ENCODE assay signal across 8 mouse cellular contexts in the genomic region with DNA sequence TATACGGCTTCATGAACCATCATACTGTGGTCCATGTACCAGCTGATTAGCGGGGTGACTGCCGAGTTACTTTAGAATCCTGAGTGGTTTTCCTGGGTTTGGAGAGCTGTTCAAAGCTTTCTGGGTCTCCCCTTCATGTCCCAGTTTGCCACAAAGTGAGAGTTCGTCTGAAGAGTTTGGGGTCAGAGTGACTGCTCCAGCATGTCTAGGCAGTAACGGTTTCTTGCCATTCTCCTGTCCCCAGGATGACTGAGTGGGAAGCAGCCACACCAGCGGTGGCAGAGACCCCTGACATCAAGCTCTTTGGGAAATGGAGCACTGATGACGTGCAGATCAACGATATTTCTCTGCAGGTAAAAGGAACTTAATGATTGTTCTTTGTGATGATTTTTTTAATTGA. TPM values are rescaled to one million over a fixed set of nuclear protein-coding genes. Genes with fewer than 3 reads are reported as not detected.
DNase-seq lines count a peak whose midpoint lies in the region; ATAC-seq and TF ChIP-seq lines count a peak whose summit lies in the region.

No protein-coding gene starts in this region.

- 2% methylated on average over 8 of the region's 8 CpGs for WGBS in heart, postnatal 0 days
- WGBS in hindbrain, embryonic 10.5 days, result 4% methylated on average over 8 of the region's 8 CpGs
- 4% methylated on average over 8 of the region's 8 CpGs for WGBS in midbrain, embryonic 11.5 days

- intact Hi-C loops in heart, postnatal 36 days (cut with DNase I), result loop anchor here (1.0 to 2.0 kb wide), 3 partner anchors 25 to 56 kb away; partner anchors contain the start of gene Zscan22

- TF ChIP-seq CTCF in heart, postnatal 0 days (IDR thresholded peaks at IDR 0.05; ENCODE audit: low read depth), result no peak
- TF ChIP-seq CTCF in MEL (IDR thresholded peaks at IDR 0.05 in 2 of 3, conservative IDR thresholded peaks at IDR 0.05 in 1 of 3; ENCODE audit: control insufficient read depth in 1 of 3, insufficient read depth in 1 of 3, low read depth in 2 of 3, low read length in 3 of 3, poor library complexity in 1 of 3, severe bottlenecking in 1 of 3), result no peak

- no peaks in the 10 kb centered on the region for H3K27me3 ChIP-seq in heart, postnatal 0 days (ENCODE audit: control insufficient read depth, insufficient read depth, low read length)
- no peaks in the 10 kb centered on the region for H3K27me3 ChIP-seq in MEL (ENCODE audit: control insufficient read depth in 1 of 2, insufficient read depth in 2 of 2, low read length in 2 of 2)
- H3K27me3 ChIP-seq in hindbrain, embryonic 10.5 days (ENCODE audit: insufficient read depth, poor library complexity, severe bottlenecking), result peaks cover 29% of the 10 kb centered on the region
- peaks cover 9% of the 10 kb centered on the region for H3K27me3 ChIP-seq in midbrain, embryonic 11.5 days (ENCODE audit: control insufficient read depth, insufficient read depth, low read length)

- no peaks in the 10 kb centered on the region for H3K9me3 ChIP-seq in heart, postnatal 0 days (replicated peaks; ENCODE audit: control insufficient read depth, low read length)
- H3K9me3 ChIP-seq in MEL (replicated peaks; ENCODE audit: insufficient read depth, low read length), result no peaks in the 10 kb centered on the region
- 0 out of 2 replicates have a peak, but pooled peaks cover under 1% of the 10 kb centered on the region for H3K9me3 ChIP-seq in hindbrain, embryonic 10.5 days
- H3K9me3 ChIP-seq in midbrain, embryonic 11.5 days (ENCODE audit: control insufficient read depth, low read length), result no peaks in the 10 kb centered on the region

- no peak for TF ChIP-seq RAD21 in MEL (IDR thresholded peaks at IDR 0.05; ENCODE audit: low read depth, low read length)

- no peak for TF ChIP-seq EP300 in heart, postnatal 0 days (IDR thresholded peaks at IDR 0.05; ENCODE audit: low read depth)
- TF ChIP-seq EP300 in MEL (IDR thresholded peaks at IDR 0.05; ENCODE audit: low read depth in 1 of 2, low read length in 2 of 2), result no peak

- peak overlapping the region; percentile 90 for H3K4me2 ChIP-seq in heart, postnatal 0 days (ENCODE audit: low read depth, low read length)
- H3K4me2 ChIP-seq in midbrain, embryonic 11.5 days, result peak overlapping the region; percentile 98

- no peak for ATAC-seq in heart, postnatal 0 days (ENCODE audit: insufficient read depth, low read depth)
- no peak for ATAC-seq in midbrain, embryonic 11.5 days (ENCODE audit: low FRiP score)

- H3K4me1 ChIP-seq in heart, postnatal 0 days (ENCODE audit: control insufficient read depth, insufficient read depth), result peaks cover 11% of the 10 kb centered on the region
- peaks cover 0 to 10% of the 10 kb centered on the region in 2 experiments; a peak in 1 of 4 replicates for H3K4me1 ChIP-seq in MEL (ENCODE audit: control insufficient read depth in 1 of 2, insufficient read depth in 2 of 2, low read length in 2 of 2)
- H3K4me1 ChIP-seq in hindbrain, embryonic 10.5 days (replicated peaks), result peaks cover 19% of the 10 kb centered on the region
- peaks cover 10% of the 10 kb centered on the region for H3K4me1 ChIP-seq in midbrain, embryonic 11.5 days (ENCODE audit: control insufficient read depth, insufficient read depth, low read length)

- no peak for TF ChIP-seq POLR2A in MEL (IDR thresholded peaks at IDR 0.05; ENCODE audit: control insufficient read depth in 1 of 2, insufficient read depth in 1 of 2, low read depth in 1 of 2, low read length in 2 of 2, poor library complexity in 1 of 2)

- peak overlapping the region; percentile 81 for H3K9ac ChIP-seq in heart, postnatal 0 days (replicated peaks; ENCODE audit: low read depth, low read length)
- peak overlapping the region; percentile 93 for H3K9ac ChIP-seq in MEL (ENCODE audit: control insufficient read depth, low read depth, low read length, poor library complexity, severe bottlenecking)
- peak overlapping the region; percentile 95 for H3K9ac ChIP-seq in midbrain, embryonic 11.5 days (ENCODE audit: low read length)

- H3K4me3 ChIP-seq in heart, postnatal 0 days (ENCODE audit: low read depth, low read length), result peak overlapping the region; percentile 79
- H3K4me3 ChIP-seq in MEL (ENCODE audit: control insufficient read depth in 1 of 2, insufficient read depth in 1 of 2, low read depth in 2 of 2, low read length in 2 of 2), result peak overlapping the region; percentile 74 to 82
- peak overlapping the region; percentile 86 for H3K4me3 ChIP-seq in hindbrain, embryonic 10.5 days
- H3K4me3 ChIP-seq in midbrain, embryonic 11.5 days (ENCODE audit: low read depth, low read length), result peak overlapping the region; percentile 92

- peaks cover 28% of the 10 kb centered on the region for H3K79me2 ChIP-seq in MEL (ENCODE audit: control insufficient read depth, insufficient read depth, low read length, poor library complexity)

- peaks cover 44% of the 10 kb centered on the region for H3K36me3 ChIP-seq in heart, postnatal 0 days (replicated peaks; ENCODE audit: control insufficient read depth, insufficient read depth, low read length)
- peaks cover 14 to 18% of the 10 kb centered on the region in 2 experiments for H3K36me3 ChIP-seq in MEL (ENCODE audit: control insufficient read depth in 1 of 2, insufficient read depth in 2 of 2, low read length in 2 of 2)
- H3K36me3 ChIP-seq in hindbrain, embryonic 10.5 days, result peaks cover 46% of the 10 kb centered on the region
- H3K36me3 ChIP-seq in midbrain, embryonic 11.5 days (ENCODE audit: control insufficient read depth, insufficient read depth, low read length), result peaks cover 26% of the 10 kb centered on the region

- DNase-seq in heart, postnatal 0 days (ENCODE audit: low spot score), result no peak
- DNase-seq in heart, postnatal 36 days, result no peak
- no peak for DNase-seq in MEL (ENCODE audit: low read depth, low spot score)
- DNase-seq in hindbrain, embryonic 10.5 days (ENCODE audit: low spot score), result no peak
- DNase-seq in midbrain, embryonic 11.5 days (ENCODE audit: low spot score, missing footprints), result no peak
- no peak for DNase-seq in embryo, embryonic 10.5 days (ENCODE audit: low spot score)
- DNase-seq in embryo, embryonic 9.5 days (ENCODE audit: extremely low spot score), result no peak
- DNase-seq in adrenal gland, adult 2 months, result no peak

- 0 out of 2 replicates have a peak overlapping the region, but pooled peaks have one; percentile 39 for H3K27ac ChIP-seq in heart, postnatal 0 days (ENCODE audit: low read depth)
- H3K27ac ChIP-seq in MEL (ENCODE audit: control insufficient read depth, low read depth, low read length), result peak overlapping the region; percentile 69
- H3K27ac ChIP-seq in hindbrain, embryonic 10.5 days, result peak overlapping the region; percentile 94
- no peak overlapping the region for H3K27ac ChIP-seq in midbrain, embryonic 11.5 days (ENCODE audit: low read depth, low read length)

RNA-seq across cellular contexts. Expression of gene Rps5, which starts 0.6 kb away (rescaled TPM):
- total RNA-seq in heart, postnatal 0 days (2014; rRNA removed; ENCODE audit: low replicate concordance), result 1,775 and 1,995 TPM in 2 replicates
- 431 and 457 TPM in 2 replicates for polyA plus RNA-seq in heart, postnatal 0 days (2015; fragmentation: Nextera tagmentation; extraction: Ambion mirVana)
- total RNA-seq in heart, postnatal 36 days (2021), result 100 to 1,000 TPM; 550 to 562 TPM
- total RNA-seq in MEL (2012; rRNA removed), result 3,873 and 4,196 TPM in 2 replicates
- polyA plus RNA-seq in MEL (2012; ENCODE audit: insufficient read depth in 1 of 2, insufficient read length in 2 of 2, low read depth in 1 of 2, low replicate concordance in 2 of 2, missing spikeins in 1 of 2), result 1,000 to 10,000 TPM in 1 of 2 experiments, 100 to 1,000 TPM in 1; 960 to 2,915 TPM
- 868 and 1,033 TPM in 2 replicates for polyA plus RNA-seq in hindbrain, embryonic 10.5 days (2016; fragmentation: Nextera tagmentation; extraction: Ambion mirVana)
- polyA plus RNA-seq in midbrain, embryonic 11.5 days (2014; fragmentation: Nextera tagmentation; extraction: Ambion mirVana), result 788 and 866 TPM in 2 replicates
- 100 to 1,000 TPM; 950 to 963 TPM for total RNA-seq in adrenal gland, adult 2 months (2021)
- 882 and 918 TPM in 2 replicates for polyA plus RNA-seq in adrenal gland, adult 2 months (2012; rRNA removed)

RNA-seq across cellular contexts. Expression of gene Rnf225, which starts 4.5 kb away (rescaled TPM):
- not detected in 2 replicates for total RNA-seq in heart, postnatal 0 days (2014; rRNA removed; ENCODE audit: low replicate concordance)
- 0.14 and 0.19 TPM in 2 replicates for polyA plus RNA-seq in heart, postnatal 0 days (2015; fragmentation: Nextera tagmentation; extraction: Ambion mirVana)
- total RNA-seq in heart, postnatal 36 days (2021), result under 1 TPM; 0.25 to 0.38 TPM
- 0.89 and 1.0 TPM in 2 replicates for total RNA-seq in MEL (2012; rRNA removed)
- 1 to 10 TPM in 1 of 2 experiments, not detected in 1; 2.3 TPM for polyA plus RNA-seq in MEL (2012; ENCODE audit: insufficient read depth in 1 of 2, insufficient read length in 2 of 2, low read depth in 1 of 2, low replicate concordance in 2 of 2, missing spikeins in 1 of 2)
- 0.62 and 0.77 TPM in 2 replicates for polyA plus RNA-seq in hindbrain, embryonic 10.5 days (2016; fragmentation: Nextera tagmentation; extraction: Ambion mirVana)
- polyA plus RNA-seq in midbrain, embryonic 11.5 days (2014; fragmentation: Nextera tagmentation; extraction: Ambion mirVana), result 0.55 and 0.59 TPM in 2 replicates
- under 1 TPM; 0.12 to 0.28 TPM for total RNA-seq in adrenal gland, adult 2 months (2021)
- polyA plus RNA-seq in adrenal gland, adult 2 months (2012; rRNA removed), result 0.27 and 0.39 TPM in 2 replicates

RNA-seq across cellular contexts. Expression of gene Zscan22, which starts 25.1 kb away (rescaled TPM):
- total RNA-seq in heart, postnatal 0 days (2014; rRNA removed; ENCODE audit: low replicate concordance), result 1.3 and 3.5 TPM in 2 replicates
- polyA plus RNA-seq in heart, postnatal 0 days (2015; fragmentation: Nextera tagmentation; extraction: Ambion mirVana), result 4.4 and 4.6 TPM in 2 replicates
- 1 to 10 TPM; 4.4 to 4.9 TPM for total RNA-seq in heart, postnatal 36 days (2021)
- total RNA-seq in MEL (2012; rRNA removed), result 1.3 and 2.5 TPM in 2 replicates
- polyA plus RNA-seq in MEL (2012; ENCODE audit: insufficient read depth in 1 of 2, insufficient read length in 2 of 2, low read depth in 1 of 2, low replicate concordance in 2 of 2, missing spikeins in 1 of 2), result 1 to 10 TPM in 1 of 2 experiments, not detected in 1; 7.1 TPM
- 14.8 and 18.4 TPM in 2 replicates for polyA plus RNA-seq in hindbrain, embryonic 10.5 days (2016; fragmentation: Nextera tagmentation; extraction: Ambion mirVana)
- 19.6 and 21.7 TPM in 2 replicates for polyA plus RNA-seq in midbrain, embryonic 11.5 days (2014; fragmentation: Nextera tagmentation; extraction: Ambion mirVana)
- 10 to 100 TPM; 12.9 to 13.3 TPM for total RNA-seq in adrenal gland, adult 2 months (2021)
- 7.5 and 7.7 TPM in 2 replicates for polyA plus RNA-seq in adrenal gland, adult 2 months (2012; rRNA removed)

RNA-seq across cellular contexts. Expression of gene Zfp128, which starts 41.8 kb away (rescaled TPM):
- 2.9 and 6.3 TPM in 2 replicates for total RNA-seq in heart, postnatal 0 days (2014; rRNA removed; ENCODE audit: low replicate concordance)
- polyA plus RNA-seq in heart, postnatal 0 days (2015; fragmentation: Nextera tagmentation; extraction: Ambion mirVana), result 2.3 and 3.0 TPM in 2 replicates
- total RNA-seq in heart, postnatal 36 days (2021), result 1 to 10 TPM; 3.0 to 3.6 TPM
- 1.1 TPM in 2 replicates for total RNA-seq in MEL (2012; rRNA removed)
- 1 to 10 TPM in 1 of 2 experiments, not detected in 1; 1.5 TPM for polyA plus RNA-seq in MEL (2012; ENCODE audit: insufficient read depth in 1 of 2, insufficient read length in 2 of 2, low read depth in 1 of 2, low replicate concordance in 2 of 2, missing spikeins in 1 of 2)
- polyA plus RNA-seq in hindbrain, embryonic 10.5 days (2016; fragmentation: Nextera tagmentation; extraction: Ambion mirVana), result 4.7 and 4.9 TPM in 2 replicates
- polyA plus RNA-seq in midbrain, embryonic 11.5 days (2014; fragmentation: Nextera tagmentation; extraction: Ambion mirVana), result 5.3 and 6.3 TPM in 2 replicates
- 1 to 10 TPM; 2.9 to 3.7 TPM for total RNA-seq in adrenal gland, adult 2 months (2021)
- 0.28 and 0.43 TPM in 2 replicates for polyA plus RNA-seq in adrenal gland, adult 2 months (2012; rRNA removed)

RNA-seq across cellular contexts. Expression of gene Zfp324, which starts 42.9 kb away (rescaled TPM):
- total RNA-seq in heart, postnatal 0 days (2014; rRNA removed; ENCODE audit: low replicate concordance), result 2.9 and 10.9 TPM in 2 replicates
- 3.7 and 4.2 TPM in 2 replicates for polyA plus RNA-seq in heart, postnatal 0 days (2015; fragmentation: Nextera tagmentation; extraction: Ambion mirVana)
- 1 to 10 TPM; 2.8 to 3.7 TPM for total RNA-seq in heart, postnatal 36 days (2021)
- 5.9 and 9.9 TPM in 2 replicates for total RNA-seq in MEL (2012; rRNA removed)
- polyA plus RNA-seq in MEL (2012; ENCODE audit: insufficient read depth in 1 of 2, insufficient read length in 2 of 2, low read depth in 1 of 2, low replicate concordance in 2 of 2, missing spikeins in 1 of 2), result 1 to 10 TPM in 1 of 2 experiments, not detected in 1; 5.2 TPM
- polyA plus RNA-seq in hindbrain, embryonic 10.5 days (2016; fragmentation: Nextera tagmentation; extraction: Ambion mirVana), result 11.8 and 12.7 TPM in 2 replicates
- 7.8 TPM in 2 replicates for polyA plus RNA-seq in midbrain, embryonic 11.5 days (2014; fragmentation: Nextera tagmentation; extraction: Ambion mirVana)
- total RNA-seq in adrenal gland, adult 2 months (2021), result 10 to 100 TPM; 10.0 to 11.1 TPM
- polyA plus RNA-seq in adrenal gland, adult 2 months (2012; rRNA removed), result 9.4 and 9.7 TPM in 2 replicates
